Mouse (Mus musculus) kidney, embryonic 14.5 days (tissue): ENCODE measurements at regions not wholly inside any gene's neighbourhood (a gene's known extent, or its start where the extent isn't known, plus 50 kb on each side); places are given as distances from the start of the nearest gene placed in this dataset.

Experiments used
- ATAC-seq: fragments of 200-750 bp; cut with Nextera tagmentation; 2 replicates; pipeline ENCODE4 v1.8.0; 2017; ENCODE audit warnings: moderate number of reproducible peaks, mild to moderate bottlenecking, moderate TSS enrichment, moderate library complexity; ENCODE audit not compliant: low FRiP score, low TSS enrichment
- H3K27ac ChIP-seq: fragments of 300-500 bp; sonication (generic); 2 replicates; pipeline ENCODE4 v1.5.1; 2014; ENCODE audit warnings: low read depth, mild to moderate bottlenecking, low read length, moderate library complexity, mixed read lengths
- H3K27me3 ChIP-seq: fragments of 300-500 bp; sonication (generic); 2 replicates; pipeline ENCODE4 v1.6.1; 2014; ENCODE audit warnings: mild to moderate bottlenecking, low read length; ENCODE audit not compliant: control insufficient read depth, insufficient read depth
- H3K36me3 ChIP-seq: fragments of 300-500 bp; sonication (generic); 2 replicates; pipeline ENCODE4 v1.6.1; 2014; ENCODE audit warnings: low read length, mixed read lengths; ENCODE audit not compliant: control insufficient read depth, insufficient read depth
- H3K4me1 ChIP-seq: fragments of 300-500 bp; sonication (generic); 2 replicates; pipeline ENCODE4 v1.6.1; 2014; ENCODE audit warnings: low read length, mixed read lengths; ENCODE audit not compliant: control insufficient read depth, insufficient read depth
- H3K4me2 ChIP-seq: fragments of 300-500 bp; sonication (generic); replicated peaks from 2 replicates; pipeline ENCODE4 v1.6.1; 2014; ENCODE audit warnings: low read depth, mild to moderate bottlenecking, low read length
- H3K4me3 ChIP-seq: fragments of 300-500 bp; sonication (generic); 2 replicates; pipeline ENCODE4 v1.5.1; 2014; ENCODE audit warnings: mild to moderate bottlenecking, low read length
- H3K9ac ChIP-seq: fragments of 300-500 bp; sonication (generic); 2 replicates; pipeline ENCODE4 v1.6.1; 2014; ENCODE audit warnings: low read depth, mild to moderate bottlenecking, low read length, moderate library complexity
- H3K9me3 ChIP-seq: fragments of 300-500 bp; sonication (generic); 2 replicates; pipeline ENCODE4 v1.6.1; 2016; ENCODE audit warnings: low read length; ENCODE audit not compliant: control insufficient read depth
- WGBS: fragments of 180-500 bp; shearing (Covaris S2); extraction: QIAGEN DNeasy Blood & Tissue Kit; methylation state at CpG from one replicate; pipeline ENCODE4 v1.1.7; 2014; 5-methylcytosine and 5-hydroxymethylcytosine counted together

DNA sequence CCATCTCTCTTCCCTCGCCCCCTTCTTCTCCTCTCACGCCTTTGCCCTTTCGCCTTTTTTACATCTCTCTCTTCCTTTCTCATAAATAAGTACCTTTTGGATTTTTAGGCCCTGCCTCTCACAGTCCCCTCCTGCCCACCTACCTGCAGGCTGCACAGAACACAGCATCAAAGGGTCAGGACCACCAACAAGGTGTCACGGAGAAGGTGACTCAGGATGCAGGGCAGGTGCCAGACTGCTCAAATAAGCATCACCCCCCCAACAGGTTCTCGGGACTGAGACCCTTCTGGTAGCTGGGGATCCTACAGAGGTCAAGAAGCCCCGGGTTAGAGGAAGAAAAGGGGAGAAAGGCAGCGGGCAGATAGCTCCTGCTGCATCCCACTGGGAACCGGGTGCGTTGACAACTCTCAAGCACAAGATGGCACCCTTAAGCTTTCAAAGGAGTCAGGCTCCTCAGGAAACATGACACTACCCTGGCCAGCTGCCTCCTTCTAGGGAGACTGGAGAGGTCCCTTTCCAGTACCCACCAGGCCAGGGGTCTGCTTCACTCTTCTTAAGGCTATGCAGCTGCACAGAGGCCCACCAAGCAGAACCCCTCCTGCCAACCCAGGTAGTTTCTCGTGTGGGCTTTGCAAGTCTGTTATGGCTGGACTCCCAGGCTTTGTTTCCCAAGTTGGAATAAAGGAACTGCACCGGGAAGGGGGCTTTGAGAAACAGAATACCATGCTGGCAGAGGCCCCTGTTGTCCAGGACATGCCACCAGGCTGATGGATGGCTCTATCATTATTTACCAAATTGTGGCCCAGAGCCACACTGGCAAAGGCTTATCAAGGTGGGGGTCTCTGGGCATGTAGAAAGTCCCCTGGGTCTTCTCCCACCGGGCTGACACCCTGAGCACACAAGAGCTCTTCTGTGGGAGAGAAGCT is 120.9 kb upstream of the Mki67 start:
- peak; percentile 90 for ATAC-seq
- Histone ChIP-seq H3K4me3 (no peak overlapping the region), H3K36me3 (no peaks in the 10 kb centered on the region), H3K4me1 (0 out of 2 replicates have a peak, but pooled peaks cover 6% of the 10 kb centered on the region), H3K27me3 (peaks cover 4% of the 10 kb centered on the region; the same call in 1 of the 2 replicates), H3K27ac (no peak overlapping the region), H3K9ac (no peak overlapping the region), H3K4me2 (no peak overlapping the region), H3K9me3 (no peaks in the 10 kb centered on the region)
- 40% methylated on average over 12 of the region's 12 CpGs for WGBS

DNA sequence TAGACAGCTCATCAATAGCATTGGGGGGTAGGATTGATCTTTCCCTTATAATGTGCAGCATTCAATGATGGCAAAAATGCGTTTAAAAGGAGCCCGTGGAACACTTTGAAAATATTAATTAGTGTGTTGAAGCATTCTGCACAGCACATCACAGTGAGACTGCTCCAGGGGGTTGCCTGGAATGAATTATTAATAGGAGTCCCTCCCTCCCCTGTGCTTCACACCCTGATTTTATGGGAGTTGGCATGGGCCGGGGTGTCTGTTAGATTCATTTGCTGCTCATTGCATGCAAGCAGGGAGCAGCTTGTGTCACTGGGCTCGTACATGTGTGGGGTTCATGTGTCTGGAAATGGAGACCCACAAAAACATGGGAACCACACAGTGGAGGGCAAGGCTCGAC is 127.9 kb upstream of the Mki67 start:
- Histone ChIP-seq H3K27me3 (no peaks in the 10 kb centered on the region), H3K4me3 (no peak overlapping the region), H3K4me1 (no peaks in the 10 kb centered on the region), H3K9me3 (no peaks in the 10 kb centered on the region), H3K4me2 (no peak overlapping the region), H3K9ac (no peak overlapping the region), H3K27ac (no peak overlapping the region), H3K36me3 (no peaks in the 10 kb centered on the region)
- 71% methylated on average over 5 of the region's 5 CpGs for WGBS
- ATAC-seq, result no peak

DNA sequence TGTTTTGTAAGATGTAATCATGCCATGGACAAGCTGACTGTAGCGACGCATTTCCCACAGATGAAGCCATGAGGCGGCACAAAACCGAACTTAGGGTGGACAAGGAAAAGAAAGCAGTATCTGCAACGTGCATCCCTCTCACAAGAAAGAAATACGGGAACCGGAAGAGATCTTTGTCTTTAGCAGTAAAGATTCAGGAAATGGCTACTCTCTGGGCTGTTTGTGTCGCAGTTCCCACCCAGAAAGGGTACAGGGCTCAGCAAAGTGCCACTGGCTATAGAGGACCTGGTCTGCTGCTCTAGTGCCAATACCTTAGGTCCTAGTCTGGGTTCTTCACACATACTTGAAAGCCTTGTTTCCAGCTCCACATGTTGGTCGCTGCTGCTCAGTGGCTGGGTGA is 131.1 kb upstream of the Mki67 start:
- ATAC-seq, result no peak
- H3K4me3 ChIP-seq, result no peak overlapping the region
- 54% methylated on average over 9 of the region's 9 CpGs for WGBS
- H3K9me3 ChIP-seq, result no peaks in the 10 kb centered on the region
- no peak overlapping the region for H3K9ac ChIP-seq
- no peaks in the 10 kb centered on the region for H3K4me1 ChIP-seq
- no peak overlapping the region for H3K4me2 ChIP-seq
- no peak overlapping the region for H3K27ac ChIP-seq
- H3K36me3 ChIP-seq, result no peaks in the 10 kb centered on the region
- no peaks in the 10 kb centered on the region; the same call in 1 of the 2 replicates for H3K27me3 ChIP-seq

DNA sequence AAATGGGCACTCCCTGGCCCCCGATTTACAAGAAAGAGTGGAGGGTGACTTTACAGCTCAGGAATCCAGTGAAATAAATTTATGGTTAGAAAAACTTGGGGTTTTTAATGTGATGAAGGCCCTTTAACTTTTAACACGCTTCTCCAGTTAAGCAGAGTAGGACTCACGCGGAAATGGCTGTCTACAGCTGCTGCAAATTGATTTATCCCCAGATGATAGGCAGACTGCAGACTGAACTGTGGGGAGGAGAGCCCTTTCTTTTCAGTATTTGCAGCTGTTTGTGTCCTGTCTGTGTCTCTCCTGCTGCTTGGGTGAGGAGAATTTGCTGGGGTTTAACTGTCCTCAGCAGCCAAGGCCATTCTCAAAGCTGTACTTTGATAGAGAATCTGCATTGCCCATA is 132.0 kb upstream of the Mki67 start:
- no peaks in the 10 kb centered on the region for H3K4me1 ChIP-seq
- H3K9ac ChIP-seq, result no peak overlapping the region
- no peaks in the 10 kb centered on the region; the same call in 1 of the 2 replicates for H3K27me3 ChIP-seq
- no peak overlapping the region for H3K4me2 ChIP-seq
- WGBS, result 19% methylated on average over 4 of the region's 4 CpGs
- H3K4me3 ChIP-seq, result no peak overlapping the region
- H3K27ac ChIP-seq, result no peak overlapping the region
- no peaks in the 10 kb centered on the region for H3K36me3 ChIP-seq
- H3K9me3 ChIP-seq, result no peaks in the 10 kb centered on the region
- peak; percentile 71 for ATAC-seq

DNA sequence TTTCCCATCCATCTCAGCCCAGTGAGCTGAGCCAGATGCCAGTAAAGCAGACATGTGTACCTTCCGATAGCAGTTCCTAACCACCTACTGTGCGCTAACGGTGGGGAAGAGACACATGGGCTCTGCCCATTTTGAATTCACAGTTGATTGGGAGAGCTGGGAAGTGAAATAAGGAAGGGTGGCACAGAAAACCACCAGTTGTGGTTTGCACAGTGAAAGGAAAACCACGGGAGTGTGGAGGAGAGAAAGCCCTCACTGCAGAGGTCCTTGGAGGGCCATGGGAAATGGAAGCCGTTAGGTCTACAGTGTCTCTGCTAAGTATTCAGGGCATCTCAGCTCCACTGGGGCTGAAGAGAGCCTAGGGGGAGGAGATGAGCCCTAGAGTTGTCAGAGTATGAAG is 132.7 kb upstream of the Mki67 start:
- H3K4me3 ChIP-seq, result no peak overlapping the region
- no peaks in the 10 kb centered on the region; the same call in 1 of the 2 replicates for H3K27me3 ChIP-seq
- H3K4me1 ChIP-seq, result no peaks in the 10 kb centered on the region
- no peak for ATAC-seq
- 66% methylated on average over 5 of the region's 5 CpGs for WGBS
- no peaks in the 10 kb centered on the region for H3K9me3 ChIP-seq
- no peak overlapping the region for H3K9ac ChIP-seq
- H3K27ac ChIP-seq, result peak overlapping the region; percentile 51; the same call in 1 of the 2 replicates
- no peak overlapping the region for H3K4me2 ChIP-seq
- no peaks in the 10 kb centered on the region for H3K36me3 ChIP-seq

DNA sequence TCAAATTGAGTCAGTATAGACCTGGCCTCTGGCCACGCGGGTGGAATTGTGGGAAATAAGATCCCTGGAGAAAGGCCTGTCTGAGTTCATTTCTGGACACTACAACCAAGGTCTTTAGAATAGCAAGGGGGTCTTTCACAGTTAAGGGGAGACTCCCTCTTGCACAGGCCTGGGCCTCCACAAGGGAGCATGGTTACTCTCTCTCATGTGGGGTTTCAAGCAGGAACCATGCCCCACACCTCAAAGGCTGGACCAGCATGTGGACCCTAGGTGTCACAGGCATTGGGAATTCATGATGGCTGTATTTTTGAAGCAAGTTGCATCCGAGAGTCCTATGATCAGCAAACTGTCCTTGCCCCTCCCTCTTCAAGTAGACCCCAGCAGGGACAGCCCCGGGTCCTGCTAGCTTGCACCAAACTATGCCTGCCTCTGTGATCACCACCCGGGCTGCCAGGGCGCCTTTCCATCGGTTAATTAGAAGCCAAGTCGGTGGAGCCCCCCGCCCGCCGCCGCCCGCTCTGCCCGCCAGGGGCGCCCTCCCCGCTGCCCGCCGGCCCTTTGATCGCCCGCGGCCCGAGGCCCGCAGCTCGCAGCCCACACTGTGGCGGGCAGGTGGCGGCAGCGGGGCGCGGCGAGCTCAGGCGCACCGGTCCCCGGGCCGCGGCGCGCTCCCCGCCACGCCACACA is 137.1 kb upstream of the Mki67 start:
- peak; percentile 81 for ATAC-seq
- Histone ChIP-seq H3K27ac (no peak overlapping the region; the same call in 1 of the 2 replicates), H3K9me3 (no peaks in the 10 kb centered on the region), H3K4me1 (no peaks in the 10 kb centered on the region), H3K4me3 (peak overlapping the region; percentile 28), H3K36me3 (no peaks in the 10 kb centered on the region), H3K9ac (peak overlapping the region; percentile 48), H3K27me3 (peaks cover 6% of the 10 kb centered on the region; the same call in 1 of the 2 replicates), H3K4me2 (peak overlapping the region; percentile 54)
- WGBS, result 6% methylated on average over 38 of the region's 39 CpGs

DNA sequence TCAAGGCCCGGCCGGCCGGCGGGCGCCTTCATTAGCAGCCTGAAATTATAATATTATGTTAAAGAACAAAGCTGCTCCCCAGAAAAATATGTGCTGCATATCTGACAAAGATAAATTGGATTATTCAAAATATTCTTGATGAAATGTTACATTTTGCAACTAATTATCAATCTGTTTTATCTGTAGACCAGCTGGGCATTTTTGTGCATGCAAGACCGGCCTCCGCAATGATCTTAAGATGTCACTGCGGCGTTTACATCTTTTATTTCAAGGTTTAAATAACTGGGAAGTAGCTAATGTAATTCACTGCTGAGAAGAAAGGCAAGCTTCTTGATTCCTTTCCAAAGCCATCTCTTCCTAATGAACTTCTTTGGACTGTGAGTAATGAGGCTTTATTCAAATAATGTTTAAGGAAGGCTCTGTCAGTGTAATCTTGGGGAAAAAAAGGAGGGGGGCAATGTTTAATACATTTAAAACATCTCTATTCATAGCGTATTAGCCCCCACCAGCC is 137.7 kb upstream of the Mki67 start:
- Histone ChIP-seq H3K4me3 (peak overlapping the region; percentile 28), H3K4me1 (no peaks in the 10 kb centered on the region), H3K36me3 (no peaks in the 10 kb centered on the region), H3K4me2 (peak overlapping the region; percentile 54), H3K27me3 (peaks cover 6% of the 10 kb centered on the region; the same call in 1 of the 2 replicates), H3K27ac (no peak overlapping the region), H3K9ac (peak overlapping the region; percentile 48), H3K9me3 (no peaks in the 10 kb centered on the region)
- WGBS, result 25% methylated on average over 10 of the region's 10 CpGs
- no peak for ATAC-seq

DNA sequence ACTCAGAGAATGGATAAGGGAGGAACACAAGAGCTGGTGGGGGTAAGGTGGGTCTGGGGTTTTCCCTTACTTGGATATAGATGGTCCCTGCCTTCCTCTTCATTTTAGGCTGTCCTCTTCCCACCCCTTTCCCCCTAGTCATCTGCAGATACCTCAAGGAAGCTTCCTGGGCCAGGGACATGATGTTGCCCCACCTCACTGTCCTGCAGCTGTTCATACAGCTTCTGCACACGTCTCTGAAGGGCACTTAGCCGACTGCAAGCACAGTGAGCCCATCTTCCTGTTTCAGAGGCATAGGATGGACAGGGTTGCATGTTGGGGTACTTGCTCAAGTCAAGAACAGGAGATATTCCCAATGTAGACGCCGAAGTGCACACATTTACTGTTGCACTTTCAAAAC is 144.1 kb upstream of the Mki67 start:
- Histone ChIP-seq H3K9ac (no peak overlapping the region), H3K27me3 (no peaks in the 10 kb centered on the region), H3K4me3 (no peak overlapping the region), H3K27ac (peak overlapping the region; percentile 73; the same call in 1 of the 2 replicates), H3K4me1 (peaks cover 33% of the 10 kb centered on the region), H3K9me3 (no peaks in the 10 kb centered on the region), H3K4me2 (0 out of 2 replicates have a peak overlapping the region, but pooled peaks have one; percentile 15), H3K36me3 (no peaks in the 10 kb centered on the region)
- WGBS, result 42% methylated on average over 4 of the region's 4 CpGs
- no peak for ATAC-seq
